Mouse (Mus musculus) liver, adult 2 months (tissue): ENCODE data around the gene Cpsf6. TPM values are rescaled to one million over a fixed set of nuclear protein-coding genes. Genes with fewer than 3 reads are reported as not detected.
A peak's percentile ranks its signal among the peaks of the same experiment; 100 is the strongest.

Experiments used
- DNase-seq: peaks from one replicate; pipeline ENCODE4 v3.0.0-alpha.2; 2011; ENCODE audit warnings: low read depth, low spot score; ENCODE audit errors: extremely low read depth
- H3K27ac ChIP-seq: fragments of 200-500 bp; replicated peaks from 2 replicates; pipeline ENCODE4 v1.5.1; 2012; ENCODE audit warnings: low read depth, mild to moderate bottlenecking, control low read depth, inconsistent platforms, low read length; ENCODE audit not compliant: insufficient read depth
- H3K27me3 ChIP-seq: fragments of 200-500 bp; 2 replicates; pipeline ENCODE4 v1.6.1; 2012; ENCODE audit warnings: mild to moderate bottlenecking, moderate library complexity, low read length, inconsistent platforms; ENCODE audit not compliant: control insufficient read depth, insufficient read depth
- H3K36me3 ChIP-seq: fragments of 200-500 bp; 2 replicates; pipeline ENCODE4 v1.6.1; 2012; ENCODE audit warnings: low read length, inconsistent platforms; ENCODE audit not compliant: control insufficient read depth, insufficient read depth
- H3K4me1 ChIP-seq: fragments of 200-500 bp; 2 replicates; pipeline ENCODE4 v1.6.1; 2011; ENCODE audit warnings: low read length; ENCODE audit not compliant: control insufficient read depth, insufficient read depth
- H3K4me3 ChIP-seq: fragments of 200-500 bp; 2 replicates; pipeline ENCODE4 v1.5.1; 2011; ENCODE audit warnings: low read depth, mild to moderate bottlenecking, control low read depth, low read length, moderate library complexity; ENCODE audit not compliant: insufficient read depth
- H3K79me2 ChIP-seq: fragments of 200-500 bp; 2 replicates; pipeline ENCODE4 v1.6.1; 2012; ENCODE audit warnings: inconsistent platforms, mild to moderate bottlenecking, low read length, moderate library complexity; ENCODE audit not compliant: control insufficient read depth, insufficient read depth
- H3K9ac ChIP-seq: fragments of 200-500 bp; 2 replicates; pipeline ENCODE4 v1.6.1; 2012; ENCODE audit warnings: low read depth, mild to moderate bottlenecking, control low read depth, inconsistent platforms, low read length
- CTCF ChIP-seq: fragments of 200-500 bp; IDR thresholded peaks from 2 replicates; pipeline ENCODE4 v1.5.1; 2011; ENCODE audit warnings: low read depth, low read length, control low read depth
- POLR2A ChIP-seq: fragments of 200-500 bp; IDR thresholded peaks from 2 replicates; pipeline ENCODE4 v1.6.1; 2011; ENCODE audit warnings: low read length, control low read depth; ENCODE audit not compliant: insufficient read depth; ENCODE audit errors: extremely low read depth
- WGBS: fragments of 180-500 bp; shearing (Covaris S2); methylation state at CpG from one replicate; pipeline ENCODE4 v1.1.7; 2018; 5-methylcytosine and 5-hydroxymethylcytosine counted together
- polyA plus RNA-seq: library from polyadenylated mRNA; depleted of rRNA; stranded (reverse); fragments of >200 nt; gene quantifications from 2 replicates; pipeline ENCODE4 v1.2.3, GENCODE M21; 2012
- total RNA-seq: library from RNA; depleted of rRNA; stranded (reverse); fragments of >200 nt; gene quantifications from 2 replicates; pipeline ENCODE4 v1.2.3, GENCODE M21; 2014

The Cpsf6 gene
- total and polyA plus RNA-seq, 2 experiments = 23.7 to 32.8 TPM

DNA sequence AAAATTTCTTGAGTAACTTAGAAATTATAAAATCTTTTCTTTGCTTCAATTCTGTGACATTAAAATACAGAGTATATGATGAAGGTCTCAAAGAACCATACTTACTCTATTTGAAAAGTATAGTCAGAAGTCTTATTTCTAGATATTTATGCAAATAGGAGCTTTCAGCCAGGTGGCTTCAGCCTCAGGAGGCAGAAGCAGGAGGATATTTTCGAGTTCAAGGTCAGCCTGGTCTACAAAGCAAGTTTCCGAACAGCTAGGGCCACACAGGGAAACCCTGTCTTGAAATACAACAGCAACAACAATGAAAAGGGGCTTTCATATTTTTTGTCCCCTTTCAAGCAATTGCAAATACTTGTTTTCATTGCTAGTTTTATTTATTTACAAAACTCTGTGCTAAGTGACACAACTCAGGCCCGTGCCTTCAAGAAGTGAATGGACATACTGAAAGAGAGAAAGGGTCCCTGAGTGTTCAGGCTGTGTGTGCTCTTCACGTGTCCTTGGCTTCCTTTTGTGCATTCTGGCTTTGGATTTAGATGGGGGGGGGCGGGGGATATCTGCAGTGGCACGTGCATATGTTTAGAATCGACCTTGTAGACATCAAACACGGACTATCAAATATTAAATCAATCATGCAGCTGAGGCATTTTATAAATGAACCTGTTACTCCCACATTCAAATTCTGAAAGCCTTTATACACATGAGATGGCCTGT, 39.9 kb upstream of the Cpsf6 start:
- no peak overlapping the region for H3K4me3 ChIP-seq
- H3K27ac ChIP-seq = no peak overlapping the region
- no peaks in the 10 kb centered on the region for H3K4me1 ChIP-seq
- WGBS = 85% methylated on average over 8 of the region's 8 CpGs
- TF ChIP-seq CTCF = no peak
- no peak for TF ChIP-seq POLR2A
- no peak for DNase-seq
- H3K36me3 ChIP-seq = no peaks in the 10 kb centered on the region
- H3K9ac ChIP-seq = no peak overlapping the region
- H3K79me2 ChIP-seq = no peaks in the 10 kb centered on the region
- no peaks in the 10 kb centered on the region for H3K27me3 ChIP-seq

DNA sequence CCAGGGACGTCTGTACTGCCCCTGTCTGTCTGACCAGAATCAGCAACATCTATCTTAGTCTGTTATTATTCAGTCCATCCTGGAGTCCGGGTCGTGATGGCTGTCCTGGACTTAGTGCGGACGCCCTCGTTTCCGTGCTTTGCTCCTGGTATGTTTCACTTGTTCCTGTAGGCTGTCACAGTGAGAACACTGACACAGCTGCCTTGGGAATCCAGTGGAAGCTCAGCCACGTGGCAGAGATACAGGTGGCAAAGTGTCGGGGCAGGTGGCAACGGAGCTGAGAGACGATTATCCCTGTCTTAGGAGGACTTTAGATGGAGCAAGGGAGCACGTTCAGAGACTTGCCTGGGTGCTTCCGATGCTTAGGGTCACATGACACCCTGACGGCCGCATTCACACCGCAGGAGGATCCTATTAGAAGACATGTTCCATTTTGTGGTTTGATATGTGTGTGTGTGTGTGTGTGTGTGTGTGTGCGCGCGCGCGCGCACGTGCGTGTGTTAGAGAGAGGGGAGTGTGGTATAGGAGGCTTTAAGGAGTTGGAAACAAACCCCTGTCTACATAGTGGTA, 38.9 kb upstream of the Cpsf6 start:
- Histone ChIP-seq H3K79me2 (no peaks in the 10 kb centered on the region), H3K27ac (no peak overlapping the region), H3K27me3 (no peaks in the 10 kb centered on the region), H3K9ac (0 out of 2 replicates have a peak overlapping the region, but pooled peaks have one; percentile 3), H3K36me3 (no peaks in the 10 kb centered on the region), H3K4me1 (peaks cover 2% of the 10 kb centered on the region), H3K4me3 (no peak overlapping the region; the same call in 1 of the 2 replicates)
- WGBS = 43% methylated on average over 24 of the region's 24 CpGs
- DNase-seq = peak; percentile 38
- no peak for TF ChIP-seq POLR2A
- no peak for TF ChIP-seq CTCF

- 31% methylated on average over 18 of the region's 18 CpGs for WGBS
- H3K4me1 ChIP-seq = peaks cover 2% of the 10 kb centered on the region
- TF ChIP-seq CTCF (no peak), POLR2A (no peak)
- no peak overlapping the region for H3K27ac ChIP-seq
- 0 out of 2 replicates have a peak overlapping the region, but pooled peaks have one; percentile 3 for H3K9ac ChIP-seq
- no peaks in the 10 kb centered on the region for H3K27me3 ChIP-seq
- no peak overlapping the region for H3K4me3 ChIP-seq
- peak; percentile 57 for DNase-seq
- no peaks in the 10 kb centered on the region for H3K79me2 ChIP-seq
- no peaks in the 10 kb centered on the region for H3K36me3 ChIP-seq
Observed at GRCm38 (mm10) chr10:117417772-117418667, 38.2 kb upstream of the Cpsf6 start.

DNA sequence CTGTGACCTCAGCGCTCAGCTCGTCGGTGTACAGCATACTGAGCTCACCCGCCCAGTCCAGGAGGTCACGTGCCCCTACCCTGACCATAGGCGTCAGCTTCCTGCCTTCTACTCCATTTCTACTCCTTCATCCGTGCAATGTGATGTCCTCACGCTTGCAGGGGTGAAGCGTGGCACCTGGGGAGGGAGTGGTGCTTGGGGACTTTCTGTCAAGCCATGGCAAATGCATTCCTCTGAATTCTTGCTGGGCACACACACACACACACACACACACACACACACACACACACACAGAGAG, 37.6 kb upstream of the Cpsf6 start:
- H3K4me1 ChIP-seq = peaks cover 3% of the 10 kb centered on the region
- DNase-seq = no peak
- no peak overlapping the region for H3K9ac ChIP-seq
- WGBS = 37% methylated on average over 9 of the region's 9 CpGs
- no peaks in the 10 kb centered on the region for H3K79me2 ChIP-seq
- H3K27me3 ChIP-seq = no peaks in the 10 kb centered on the region
- no peak overlapping the region for H3K27ac ChIP-seq
- no peaks in the 10 kb centered on the region for H3K36me3 ChIP-seq
- no peak overlapping the region for H3K4me3 ChIP-seq
- TF ChIP-seq CTCF (no peak), POLR2A (no peak)

GRCm38 (mm10) chr10:117416636-117417469, 37.0 kb upstream of the Cpsf6 start:
- Histone ChIP-seq H3K9ac (no peak overlapping the region), H3K4me1 (peaks cover 4% of the 10 kb centered on the region), H3K4me3 (no peak overlapping the region), H3K27ac (no peak overlapping the region), H3K36me3 (no peaks in the 10 kb centered on the region), H3K27me3 (no peaks in the 10 kb centered on the region), H3K79me2 (no peaks in the 10 kb centered on the region)
- WGBS = 93% methylated on average over 16 of the region's 16 CpGs
- TF ChIP-seq POLR2A (no peak), CTCF (no peak)
- DNase-seq = no peak
